Mouse (Mus musculus) embryo, embryonic 11 days (tissue): ENCODE results near the gene Armh1.
"Not testable (repeated sequence)": the region's sequence is repeated elsewhere in the genome, so short reads cannot be mapped to it uniquely, and the experiment has no call there.

Source experiments
- DNase-seq: peaks from one replicate; pipeline ENCODE4 v3.0.0-alpha.2; 2015

Armh1 gene

DNA sequence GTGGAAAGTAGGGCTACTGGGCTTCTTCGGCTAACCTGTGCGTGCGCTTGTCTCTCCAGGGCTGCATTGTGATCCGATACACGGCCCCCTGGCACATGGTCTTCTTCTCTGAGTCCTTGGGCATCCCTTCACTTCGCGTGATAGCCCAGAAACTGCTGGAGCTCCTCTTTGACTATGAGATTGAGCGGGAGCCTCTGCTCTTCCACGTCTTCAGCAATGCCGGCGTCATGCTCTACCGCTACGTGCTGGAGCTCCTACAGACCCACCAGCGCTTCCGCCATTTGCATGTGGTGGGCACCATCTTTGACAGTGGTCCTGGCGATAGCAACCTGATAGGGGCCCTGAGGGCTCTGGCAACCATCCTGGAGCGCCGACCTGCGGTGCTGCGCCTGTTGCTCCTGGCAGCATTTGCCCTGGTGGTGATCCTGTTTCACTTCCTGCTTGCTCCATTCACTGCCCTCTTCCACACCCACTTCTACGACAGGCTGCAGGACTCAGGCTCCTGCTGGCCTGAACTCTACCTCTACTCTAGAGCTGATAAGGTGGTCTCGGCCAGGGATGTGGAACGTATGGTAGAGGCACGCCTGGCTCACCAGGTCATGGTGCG lies 16.0 kb upstream of the Armh1 start:
- no peak for DNase-seq

DNA sequence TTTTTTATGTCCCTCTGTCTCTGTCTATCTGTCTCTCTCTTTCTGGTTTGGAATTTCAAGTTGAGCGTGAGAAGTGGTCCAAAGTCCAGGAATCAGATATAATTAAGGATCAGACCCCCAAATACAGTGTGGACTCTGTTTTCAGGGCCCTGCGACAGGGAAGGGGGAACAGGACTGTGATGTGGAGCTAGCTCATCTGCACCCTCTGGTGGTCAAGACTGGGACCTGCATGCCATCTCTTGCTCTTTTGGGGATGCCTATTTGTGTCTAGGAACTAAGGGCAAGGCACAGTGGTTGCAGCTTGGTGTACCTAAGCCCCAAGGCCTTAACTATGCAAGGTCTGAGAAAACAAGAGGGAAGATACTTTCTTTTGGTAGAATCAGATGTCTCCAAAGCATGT lies 15.4 kb upstream of the Armh1 start:
- DNase-seq: peak; percentile 77

DNA sequence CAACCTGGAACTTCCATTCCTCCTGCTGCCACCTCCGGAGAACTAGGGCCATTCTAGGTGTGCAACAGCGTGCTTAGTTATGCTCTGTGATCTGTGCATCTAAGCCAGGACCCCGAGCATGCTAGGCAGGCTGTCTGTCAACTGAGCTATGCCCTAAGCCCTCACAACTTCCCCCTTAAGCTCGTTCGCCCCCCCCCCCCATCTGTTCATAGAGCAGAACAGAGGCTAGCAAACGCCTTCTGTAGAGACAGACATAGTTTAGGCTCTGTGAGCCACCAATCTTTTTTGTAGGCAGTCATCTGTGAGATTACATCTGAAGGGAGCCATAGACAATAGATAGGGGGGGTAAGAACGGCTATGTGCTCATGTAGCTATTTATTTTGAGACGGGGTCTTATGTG lies 11.1 kb upstream of the Armh1 start:
- DNase-seq: no peak

DNA sequence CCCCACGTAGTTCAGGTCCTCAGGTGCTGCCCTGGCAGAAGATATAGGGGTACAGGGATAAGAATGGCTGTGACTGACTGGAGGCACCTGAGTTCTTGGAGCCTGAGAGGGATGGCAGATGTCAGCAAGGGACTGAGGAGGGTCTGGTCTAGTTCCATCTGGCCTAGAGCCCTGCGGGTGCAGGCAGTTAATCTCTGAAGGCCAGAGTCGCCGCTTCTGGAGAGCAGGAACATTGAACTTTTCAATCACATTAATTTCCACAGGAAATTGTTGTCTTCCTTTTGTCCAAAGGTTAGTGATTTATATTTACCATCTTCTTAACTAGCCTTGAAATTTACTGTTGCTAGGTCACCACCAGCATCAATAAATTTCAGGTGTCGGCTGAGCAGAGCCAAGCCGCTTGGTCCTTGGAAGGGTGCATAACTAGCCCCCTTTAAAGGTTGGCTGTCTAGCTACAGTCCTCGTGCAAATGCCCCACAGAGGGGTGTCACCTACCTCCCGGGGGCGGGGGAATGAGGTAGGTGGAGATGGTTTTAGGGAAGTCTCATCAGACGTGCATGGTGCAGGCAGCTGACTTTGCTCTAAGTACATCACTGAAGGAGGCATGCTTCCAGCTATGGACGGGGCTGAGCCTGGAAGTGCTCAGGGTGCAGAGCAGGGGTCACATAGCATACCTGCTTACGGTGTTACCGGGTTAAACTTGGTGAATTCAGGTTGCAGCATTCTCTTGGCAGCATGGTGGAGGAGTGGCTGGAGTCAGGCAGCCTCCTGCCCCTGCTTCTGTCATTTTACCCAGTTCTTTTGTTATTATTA lies 10.4 kb upstream of the Armh1 start:
- no peak for DNase-seq

DNA sequence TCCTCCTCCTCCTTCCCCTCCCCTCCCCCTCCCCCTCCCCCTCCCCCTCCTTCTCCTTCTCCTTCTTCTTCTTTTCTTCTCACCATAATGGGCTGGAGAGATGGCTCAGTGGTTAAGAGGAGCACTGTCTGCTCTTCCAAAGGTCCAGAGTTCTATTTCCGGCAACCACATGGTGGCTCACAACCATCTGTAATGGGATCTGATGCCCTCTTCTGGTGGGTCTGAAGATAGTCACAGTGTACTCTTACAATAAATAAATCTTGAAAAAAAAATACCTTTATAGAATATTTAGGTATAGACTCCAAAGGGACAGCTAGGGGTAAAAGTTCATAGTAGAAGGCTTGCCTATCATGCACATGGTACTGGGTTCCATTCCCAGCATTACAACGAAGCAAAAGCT lies 9.3 kb upstream of the Armh1 start:
- DNase-seq: no peak

DNA sequence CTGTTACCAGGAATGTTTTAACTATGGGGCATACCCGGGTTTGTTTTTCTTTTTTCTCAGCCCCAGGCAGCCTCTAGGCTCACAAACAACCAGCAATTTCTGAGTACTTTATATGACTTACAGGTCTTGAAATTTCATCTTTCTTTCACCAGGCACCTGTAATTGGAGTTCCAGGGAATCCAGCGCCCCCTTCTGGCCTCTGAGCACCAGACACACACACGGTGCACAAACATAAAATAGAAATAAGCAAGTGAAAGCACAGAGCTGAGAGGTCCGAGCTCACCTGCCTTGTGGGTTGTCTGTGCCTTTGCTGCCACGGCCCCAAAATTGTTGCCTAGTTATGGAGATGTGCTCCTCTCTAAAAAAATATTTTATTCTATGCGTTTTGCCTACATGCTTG lies 8.0 kb upstream of the Armh1 start:
- DNase-seq: not testable (repeated sequence)

DNA sequence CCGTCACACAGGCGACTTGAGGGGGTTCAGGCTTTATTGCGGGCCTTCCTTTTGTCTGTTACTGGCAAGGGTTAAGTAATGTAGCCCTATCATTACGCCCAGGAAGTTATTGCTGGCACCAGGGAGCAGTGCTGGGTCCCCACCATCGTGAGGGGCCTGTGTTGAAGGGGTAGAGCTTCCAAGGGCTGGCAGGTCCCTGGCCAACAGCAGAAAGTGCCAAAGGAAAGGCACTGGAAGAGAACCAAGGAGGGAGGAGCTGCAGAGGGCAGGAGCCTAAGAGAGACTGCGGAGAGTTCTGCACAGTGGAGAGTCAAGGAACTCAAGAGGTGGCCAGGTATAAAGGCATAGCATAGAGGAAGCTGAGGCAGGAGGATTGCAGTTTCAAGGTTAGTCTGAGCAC lies 2.7 kb upstream of the Armh1 start:
- no peak for DNase-seq

DNA sequence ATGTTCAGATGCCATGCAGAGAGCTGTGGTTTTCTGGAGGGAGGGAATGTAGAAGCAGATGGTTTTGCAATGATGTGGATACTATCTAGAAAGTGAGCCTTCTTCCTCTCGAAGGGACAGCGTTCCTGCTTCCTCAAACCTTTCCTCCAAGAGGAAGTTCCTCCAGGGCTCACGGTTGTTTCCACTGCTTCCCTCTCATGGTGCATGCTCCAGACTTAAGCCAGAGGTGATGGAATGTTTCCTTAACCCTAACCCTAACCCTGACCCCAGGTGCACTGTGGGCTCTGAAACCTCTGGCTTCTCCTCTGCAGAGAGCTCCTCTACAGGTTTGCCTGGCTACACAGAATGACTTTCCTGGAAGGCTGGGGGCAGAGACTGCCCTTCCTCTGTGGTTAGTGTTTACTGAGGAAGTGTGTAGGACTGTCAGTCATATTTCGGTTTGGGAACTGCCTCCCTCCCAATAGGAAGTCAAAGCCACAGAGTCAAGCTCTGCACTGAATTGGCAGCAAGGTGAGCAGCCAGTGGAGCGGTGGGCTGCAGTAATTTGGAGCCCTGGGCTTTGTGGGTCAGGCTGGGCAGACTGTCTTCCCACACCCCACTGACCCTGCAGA lies 2.2 kb upstream of the Armh1 start:
- no peak for DNase-seq

DNA sequence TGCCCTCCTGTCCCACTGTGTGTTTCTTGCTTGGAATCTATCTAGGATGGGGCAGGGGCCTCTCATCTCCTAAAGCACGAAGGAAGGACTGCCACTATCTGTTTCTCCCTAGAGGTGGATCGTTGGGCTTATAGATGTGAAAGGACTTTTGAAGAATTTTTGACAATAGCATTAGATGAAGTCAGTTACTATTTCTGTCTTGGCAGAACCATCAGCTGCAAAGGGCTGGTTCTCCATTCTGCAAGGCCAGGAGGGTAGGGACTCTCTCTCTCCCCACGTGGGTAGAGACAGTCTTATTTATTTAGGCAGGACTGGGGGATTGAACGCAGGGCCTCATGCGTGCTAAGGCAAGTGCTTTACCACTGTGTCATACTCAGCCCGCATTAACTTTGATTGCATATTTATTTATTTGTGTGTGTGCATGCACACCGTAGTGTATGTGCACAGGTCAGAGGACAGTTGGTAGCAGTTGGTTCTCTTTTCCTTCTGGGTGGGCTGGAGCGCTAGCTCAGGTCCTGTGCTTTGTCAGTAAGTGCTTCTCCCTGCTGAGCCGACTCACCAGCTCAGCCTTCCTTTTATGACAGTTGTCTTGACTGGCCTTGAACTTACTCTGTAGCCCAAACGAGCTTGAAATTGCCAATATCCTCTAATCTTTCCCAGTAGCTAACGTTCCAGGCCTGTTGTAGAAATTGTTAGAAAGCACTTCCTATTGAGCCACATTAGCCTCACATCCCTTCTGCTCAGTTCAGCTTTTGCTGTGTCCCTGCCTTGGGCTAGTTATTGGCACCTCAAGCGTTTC lies 1.5 kb upstream of the Armh1 start:
- DNase-seq: no peak

DNA sequence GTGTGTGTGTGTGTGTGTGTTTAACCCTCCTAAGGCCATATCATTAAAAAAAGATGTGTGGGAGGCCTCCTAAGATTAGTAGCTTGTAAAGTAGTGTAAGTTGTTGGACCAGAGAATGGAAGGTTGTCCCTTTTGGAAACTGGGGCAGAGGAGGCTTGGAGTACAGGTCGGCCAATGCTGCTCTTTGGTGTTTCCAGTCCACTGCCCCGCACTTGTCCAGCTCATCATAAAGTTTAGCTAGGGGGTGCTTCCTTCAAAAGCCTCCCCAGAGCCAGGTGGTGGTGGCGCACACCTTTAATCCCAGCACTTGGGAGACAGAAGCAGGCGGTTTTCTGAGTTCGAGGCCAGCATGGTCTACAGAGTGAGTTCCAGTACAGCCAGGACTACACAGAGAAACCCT lies 830 bp upstream of the Armh1 start:
- no peak for DNase-seq

DNA sequence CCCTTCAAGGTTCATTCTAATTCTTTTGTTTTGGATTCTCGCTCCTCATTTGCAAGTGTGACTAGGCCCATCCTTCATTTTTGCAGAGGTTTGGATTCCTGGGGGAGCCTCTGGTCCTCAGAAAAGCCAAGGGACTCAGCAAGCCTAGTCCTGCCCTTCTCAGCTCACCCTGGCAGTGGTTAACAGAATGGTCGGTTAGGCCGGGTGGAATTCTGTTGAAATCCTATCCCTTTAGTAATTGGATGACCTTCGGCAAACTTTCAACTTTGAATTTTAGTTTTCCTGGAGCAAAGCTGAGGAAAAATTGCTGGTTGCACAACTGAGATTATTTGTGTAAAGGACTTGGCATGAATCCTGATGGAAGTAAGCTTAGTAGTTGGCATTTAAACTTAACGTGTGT lies 426 bp upstream of the Armh1 start:
- no peak for DNase-seq

DNA sequence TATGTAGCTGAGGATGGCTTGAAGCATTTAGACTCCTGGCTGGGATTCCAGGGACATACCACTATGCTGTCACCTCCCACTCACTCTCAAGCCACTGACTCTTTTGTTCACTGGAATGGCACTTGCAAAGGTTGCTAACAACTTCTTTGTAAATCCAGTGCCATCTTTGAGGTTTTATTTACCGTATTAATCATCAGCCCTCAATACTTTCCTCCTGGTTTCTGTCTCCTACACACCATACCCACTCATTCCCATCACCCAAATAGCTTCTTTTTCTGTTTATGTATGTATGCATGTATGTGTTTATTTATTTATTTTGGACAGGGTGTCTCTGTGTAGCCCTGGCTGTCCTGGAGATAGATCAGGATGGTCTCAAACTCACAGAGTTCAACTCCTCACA lies 943 bp downstream of the Armh1 start:
- no peak for DNase-seq

DNA sequence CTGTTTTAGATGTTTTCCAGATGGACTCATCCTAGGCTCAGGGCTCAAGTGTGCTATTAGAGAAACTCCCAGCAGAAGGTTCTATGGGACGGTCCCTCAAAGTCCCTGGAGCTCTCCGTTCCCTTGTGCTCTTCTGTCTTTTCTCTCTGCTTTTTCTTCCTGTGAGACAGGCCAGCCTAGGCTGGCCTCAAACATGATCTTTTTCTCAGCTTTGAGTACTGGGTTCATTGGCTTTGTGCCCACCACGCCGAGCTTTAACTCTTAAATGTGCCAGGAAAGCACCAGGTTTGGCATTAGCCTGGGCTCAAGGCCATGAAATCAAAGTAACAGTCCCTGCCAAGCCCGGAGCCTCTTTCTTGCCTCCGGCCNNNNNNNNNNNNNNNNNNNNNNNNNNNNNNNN lies 11.1 kb downstream of the Armh1 start:
- DNase-seq: no peak

DNA sequence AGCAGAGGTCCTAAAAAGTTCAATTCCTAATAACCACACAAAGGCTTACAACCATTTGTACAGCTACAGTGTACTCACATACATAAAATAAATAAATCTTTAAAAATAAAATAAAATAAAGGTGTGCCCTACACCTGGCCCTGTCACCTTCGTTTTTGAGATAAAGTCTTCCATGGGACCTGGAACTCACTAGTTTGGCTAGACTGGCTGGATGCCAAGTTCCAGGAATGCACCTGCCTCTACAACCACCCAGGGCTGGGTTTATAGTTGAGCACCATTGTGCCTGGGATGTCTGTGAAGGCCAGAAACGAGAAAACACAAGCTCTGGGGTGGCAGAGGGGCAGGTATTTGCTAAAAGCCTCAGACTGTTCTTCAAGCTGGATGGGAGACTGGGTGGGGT lies 12.8 kb downstream of the Armh1 start:
- no peak for DNase-seq

DNA sequence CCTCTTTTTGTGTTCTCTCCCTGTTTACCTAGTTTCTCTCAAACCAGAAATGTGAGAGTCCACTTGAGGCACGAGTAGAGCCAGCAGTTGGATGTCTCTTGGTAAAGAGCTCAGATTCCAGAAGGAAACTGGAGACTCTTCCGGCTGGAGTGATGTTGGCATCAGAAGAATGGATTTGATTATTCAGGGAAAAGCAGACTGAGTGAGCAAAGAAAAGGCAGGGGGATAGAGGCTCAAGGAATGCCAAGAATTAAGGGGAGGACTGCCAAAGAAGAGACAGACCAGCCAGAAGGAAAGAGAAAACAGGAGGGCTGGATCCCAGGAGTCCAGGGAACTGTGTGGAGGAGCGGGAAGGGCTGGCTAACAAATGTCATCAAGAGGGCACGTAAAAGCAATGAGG lies 16.1 kb downstream of the Armh1 start:
- no peak for DNase-seq

DNA sequence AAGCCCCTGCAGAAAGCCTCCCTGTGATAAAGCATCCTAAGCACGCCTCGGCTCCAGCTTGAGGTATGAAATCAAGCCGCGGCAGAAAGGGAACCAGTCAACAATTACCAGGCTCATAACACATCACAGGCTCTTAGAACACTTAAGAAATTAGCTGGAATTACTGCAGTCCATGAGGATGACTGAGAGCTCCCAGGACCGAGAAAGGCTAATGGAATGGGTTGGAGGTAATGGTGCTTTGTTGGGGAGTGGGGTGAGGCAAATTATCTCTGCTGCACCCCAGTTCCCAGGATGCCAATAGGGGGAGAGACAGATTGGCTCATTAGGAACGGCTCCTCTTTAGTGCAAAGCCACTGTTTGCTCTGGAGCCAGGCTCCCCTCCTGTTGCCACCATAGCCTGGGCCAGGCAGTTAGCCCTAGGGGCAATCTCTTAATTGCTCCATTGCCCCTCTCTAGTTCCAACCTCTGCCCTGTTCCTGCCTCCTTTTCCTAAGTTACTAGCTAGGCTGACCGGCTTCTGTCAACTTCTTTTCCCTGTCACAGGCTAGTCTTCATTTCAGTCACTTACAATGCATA lies 17.7 kb downstream of the Armh1 start:
- no peak for DNase-seq

DNA sequence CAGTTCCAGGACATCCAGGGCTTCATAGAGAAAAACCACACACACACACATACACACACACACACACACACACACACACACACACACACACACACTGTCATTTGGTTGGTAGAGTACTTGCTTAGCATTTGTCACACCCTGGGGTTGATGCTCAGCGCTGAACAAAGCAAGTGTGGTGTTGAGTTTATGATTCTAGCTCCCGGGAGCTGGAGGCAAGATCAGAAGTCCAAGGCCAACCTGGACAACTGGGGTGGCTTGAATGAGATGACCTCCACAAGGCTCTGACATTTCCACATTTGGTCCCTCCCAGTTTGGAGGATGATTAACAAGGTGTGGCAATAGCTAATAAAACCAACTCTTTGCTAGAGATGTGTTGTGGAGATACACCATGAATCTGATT lies 20.7 kb downstream of the Armh1 start:
- DNase-seq: no peak

DNA sequence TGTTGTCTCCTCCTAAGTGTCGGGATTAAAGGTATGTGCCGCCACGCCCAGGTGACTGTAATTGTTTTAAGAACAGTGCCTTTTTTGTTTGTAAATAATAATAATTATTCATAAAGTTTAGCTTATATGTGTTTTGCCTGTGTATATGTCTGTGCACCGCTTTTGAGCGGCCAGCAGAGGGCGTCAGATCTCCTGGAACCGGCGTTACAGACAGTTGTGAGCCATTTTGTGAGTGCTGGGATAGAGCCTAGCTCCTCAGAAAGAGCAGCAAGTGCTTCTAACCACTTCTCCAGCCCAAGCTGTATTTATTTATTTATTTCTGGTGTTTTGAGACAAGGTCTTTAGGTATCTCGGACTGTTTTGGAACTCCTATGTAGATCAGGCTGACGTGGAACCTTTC lies 21.6 kb downstream of the Armh1 start:
- no peak for DNase-seq

DNA sequence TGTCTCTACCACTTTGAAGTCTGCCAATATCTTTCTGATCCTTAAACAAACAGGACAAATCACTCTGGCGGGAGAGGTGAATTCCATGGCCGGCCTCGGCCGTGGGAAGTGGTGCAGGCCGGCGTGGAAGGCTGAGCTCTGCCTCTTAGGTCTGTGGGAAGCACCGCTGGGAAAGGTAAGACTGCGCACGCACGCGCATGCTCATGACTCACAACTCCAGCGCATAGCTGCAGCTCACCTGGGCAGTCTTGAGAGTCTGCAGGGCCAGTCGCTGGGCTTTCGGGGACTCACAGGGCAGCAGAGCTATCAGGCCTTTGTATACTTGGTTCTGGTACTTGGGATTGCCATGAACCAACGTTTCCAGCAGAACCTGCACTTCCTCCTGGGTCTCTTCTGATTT lies 22.3 kb downstream of the Armh1 start:
- no peak for DNase-seq

DNA sequence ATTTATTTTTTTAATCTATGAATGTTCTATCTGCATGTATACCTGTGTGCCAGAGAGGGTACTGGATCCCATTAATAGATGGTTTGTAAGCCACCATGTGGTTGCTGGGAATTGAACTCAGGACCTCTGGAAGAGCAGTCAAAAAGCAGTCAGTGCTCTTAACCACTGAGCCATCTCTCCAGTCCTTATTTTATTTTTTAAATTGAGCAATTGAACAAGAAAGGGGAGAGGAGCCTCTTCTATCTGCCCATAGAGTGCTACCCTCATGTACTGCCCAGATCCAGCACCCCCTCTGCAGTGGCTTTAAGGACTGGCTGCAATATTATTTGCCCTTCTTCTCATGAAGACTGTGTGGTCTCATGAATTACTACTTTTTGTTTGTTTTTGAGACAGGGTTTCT lies 26.7 kb downstream of the Armh1 start:
- no peak for DNase-seq

DNA sequence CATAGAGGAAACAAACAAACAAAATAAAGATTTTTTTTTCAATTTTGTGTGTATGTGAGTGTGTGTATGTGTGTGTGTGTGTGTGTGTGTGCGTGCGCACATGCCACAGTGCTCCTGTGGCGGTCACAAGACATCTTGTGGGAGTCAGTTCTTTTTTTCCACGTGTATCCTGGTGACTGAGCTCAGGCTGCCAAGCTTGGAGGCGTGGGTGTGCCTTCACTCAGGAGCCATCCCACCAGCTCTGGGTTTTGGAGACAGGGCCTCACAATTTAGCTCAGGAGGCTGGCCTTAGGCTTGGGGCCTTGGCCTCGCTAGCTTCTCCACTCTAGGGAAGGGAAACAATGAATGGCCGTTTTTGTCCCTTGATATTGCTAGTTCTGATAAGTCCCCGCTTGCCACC lies 27.8 kb downstream of the Armh1 start:
- no peak for DNase-seq

DNA sequence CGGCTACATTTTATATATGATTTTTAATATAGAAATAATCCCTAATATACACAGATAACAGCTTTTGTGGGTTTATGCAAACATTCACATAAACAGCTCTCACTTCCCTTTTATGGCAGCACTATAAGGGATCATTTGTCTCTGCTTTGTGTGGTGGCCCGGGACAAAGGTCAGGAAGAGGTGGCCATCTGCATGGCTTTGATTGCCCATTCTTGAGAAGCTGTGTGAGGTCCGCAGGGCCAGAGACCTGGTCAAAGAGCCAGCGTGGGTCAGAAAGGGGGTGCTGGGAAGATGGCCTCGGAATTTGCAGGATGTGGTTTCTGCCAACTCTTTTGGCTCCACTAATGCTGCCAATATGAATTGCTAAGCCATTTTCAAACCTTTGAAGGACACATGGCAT lies 28.9 kb downstream of the Armh1 start:
- no peak for DNase-seq

DNA sequence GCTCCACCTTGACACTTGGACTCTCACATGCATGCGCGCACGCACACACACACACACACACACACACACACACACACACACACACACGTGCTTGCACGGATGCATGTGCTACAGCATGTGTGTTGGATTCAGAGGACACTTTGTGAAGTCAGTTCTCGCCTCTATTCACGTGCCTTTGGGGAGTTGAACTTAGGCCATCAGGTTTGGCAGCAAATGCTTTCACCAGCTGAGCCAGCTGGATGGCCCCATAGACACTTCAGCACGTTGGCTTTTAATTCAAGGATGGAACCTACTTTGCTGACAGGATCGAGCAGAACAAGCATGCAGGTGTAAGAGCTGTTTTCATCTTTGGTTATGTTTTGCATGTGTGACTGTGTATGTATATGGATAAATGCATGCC lies 30.1 kb downstream of the Armh1 start:
- no peak for DNase-seq
